Mouse (Mus musculus) erythroid progenitor cell, adult 5-6 weeks (primary cell): ENCODE data around the gene Gtf3c5. TPM values are rescaled to one million over a fixed set of nuclear protein-coding genes. Genes with fewer than 3 reads are reported as not detected.

ENCODE experiments used
- ATAC-seq: replicated peaks from 2 replicates; pipeline ENCODE4 v1.8.0; 2016; ENCODE audit warnings: moderate number of reproducible peaks, mild to moderate bottlenecking, moderate TSS enrichment, inconsistent platforms; ENCODE audit not compliant: poor library complexity, low FRiP score, severe bottlenecking
- total RNA-seq, 2 experiments: library from RNA; stranded (forward) in 1 of 2; stranded (reverse) in 1 of 2; fragments of 150-400 nt in 1 of 2; fragments of 186-747, 209-891 nt in 1 of 2; gene quantifications; 2 replicates each; pipeline versions ENCODE4 v1.2.3 to v1.2.4; 2015 to 2017; ENCODE audit warnings: low replicate concordance in 2 of 2

Gene Gtf3c5
- total RNA-seq, 2 experiments from 2014 or later: 11.0 to 17.2 TPM

DNA sequence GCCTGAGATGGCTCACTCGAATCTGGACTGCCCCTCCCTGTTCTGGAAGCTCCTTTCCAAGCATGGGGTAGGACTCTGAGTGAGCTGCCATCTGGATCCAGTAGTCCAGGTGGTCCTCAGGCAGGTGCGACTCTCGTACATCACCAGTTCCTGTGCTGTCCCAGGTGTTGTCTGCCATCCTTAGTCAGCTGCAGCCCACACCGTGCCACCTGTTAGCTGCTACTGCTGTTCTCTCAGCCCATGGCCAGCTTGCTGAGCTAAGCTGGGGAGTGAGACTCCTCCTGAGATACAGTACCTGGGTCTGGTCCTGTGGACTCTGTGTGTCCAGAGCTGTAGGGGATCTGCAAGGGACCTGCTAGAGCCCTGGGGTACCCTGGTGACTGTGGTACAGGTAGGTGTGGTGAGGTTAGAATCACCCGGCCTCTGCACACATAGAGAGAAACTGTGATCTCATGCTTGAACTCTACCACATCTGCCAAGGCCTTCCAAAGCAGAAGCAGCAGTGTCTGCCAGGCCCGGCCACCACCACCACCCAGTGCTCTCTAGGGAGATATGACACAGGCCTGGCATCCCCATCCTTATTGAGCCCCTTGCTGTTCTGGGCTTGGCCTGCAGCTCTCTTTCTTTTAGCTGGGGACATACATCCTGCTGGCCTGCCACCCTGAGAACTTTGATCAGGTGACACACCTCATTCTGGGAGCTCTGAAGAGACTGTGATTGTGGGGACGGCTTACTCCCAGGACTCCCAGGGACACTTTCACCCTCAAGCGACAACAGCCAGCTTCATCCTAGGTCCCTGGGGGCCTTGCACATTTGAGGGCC, 45.3 kb downstream of the Gtf3c5 start:
- no peak for ATAC-seq

- no peak for ATAC-seq
These were observed 46.0 kb downstream of the Gtf3c5 start for GRCm38 (mm10) chr2:28537634-28537920.

DNA sequence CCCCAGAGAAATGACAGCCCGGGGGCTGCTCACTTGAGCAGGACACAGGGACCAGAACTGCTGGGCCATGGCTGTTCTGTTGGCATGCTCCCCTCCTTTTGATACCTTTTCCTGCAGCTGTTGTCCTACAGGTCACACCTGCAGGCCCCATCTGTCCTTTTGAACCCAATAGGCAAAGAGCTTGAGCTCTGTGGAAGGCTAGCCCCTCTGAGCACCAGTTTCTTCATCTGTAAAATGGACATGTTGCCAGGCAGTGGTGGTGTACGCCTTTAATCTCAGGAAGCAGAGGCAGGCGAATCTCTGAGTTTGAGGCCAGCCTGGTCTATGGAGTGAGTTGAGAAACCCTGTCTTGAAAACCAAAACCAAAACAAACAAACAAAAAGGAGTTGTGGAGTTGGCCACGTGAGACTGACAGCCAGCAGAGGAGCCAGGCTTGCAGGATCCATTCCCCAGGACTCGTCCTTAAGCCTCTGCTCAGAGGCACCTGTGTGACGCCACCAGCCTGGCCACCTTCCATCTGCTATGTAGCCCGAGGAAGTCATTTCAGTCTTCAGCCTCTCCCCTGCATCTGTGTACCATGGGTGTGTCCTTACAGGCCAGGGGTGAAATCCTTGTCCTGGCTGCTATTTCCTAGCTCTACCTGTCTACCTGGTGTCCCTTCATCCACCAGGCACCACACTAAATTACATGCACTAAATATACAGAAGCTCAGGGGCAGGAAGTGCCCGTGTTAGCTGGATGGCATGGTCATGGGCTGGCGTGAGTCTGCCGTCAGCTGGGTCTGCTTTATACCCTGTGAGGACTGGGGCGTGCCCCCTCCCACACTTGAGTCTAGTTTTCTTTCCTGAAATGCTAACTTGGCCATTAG, 46.6 kb downstream of the Gtf3c5 start:
- no peak for ATAC-seq

GRCm38 (mm10) chr2:28536166-28536565, 47.4 kb downstream of the Gtf3c5 start:
- no peak for ATAC-seq

GRCm38 (mm10) chr2:28535650-28536049, 47.9 kb downstream of the Gtf3c5 start:
- no peak for ATAC-seq

DNA sequence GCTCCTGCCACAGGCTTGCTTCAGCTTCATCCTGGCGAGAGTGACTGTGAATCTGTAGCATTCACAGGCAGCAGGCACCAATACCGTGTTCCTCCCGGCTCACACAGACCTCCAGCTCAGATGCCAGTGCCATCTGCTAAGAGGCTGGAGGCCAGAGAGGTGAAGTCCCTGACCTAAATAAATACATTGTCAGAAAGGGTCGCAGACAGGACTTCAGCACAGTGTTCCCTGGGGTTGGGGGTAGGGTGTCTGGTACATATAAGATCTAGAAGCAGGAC, 48.3 kb downstream of the Gtf3c5 start:
- ATAC-seq: no peak

- ATAC-seq: no peak
These were observed 48.9 kb downstream of the Gtf3c5 start for GRCm38 (mm10) chr2:28534436-28535262.

DNA sequence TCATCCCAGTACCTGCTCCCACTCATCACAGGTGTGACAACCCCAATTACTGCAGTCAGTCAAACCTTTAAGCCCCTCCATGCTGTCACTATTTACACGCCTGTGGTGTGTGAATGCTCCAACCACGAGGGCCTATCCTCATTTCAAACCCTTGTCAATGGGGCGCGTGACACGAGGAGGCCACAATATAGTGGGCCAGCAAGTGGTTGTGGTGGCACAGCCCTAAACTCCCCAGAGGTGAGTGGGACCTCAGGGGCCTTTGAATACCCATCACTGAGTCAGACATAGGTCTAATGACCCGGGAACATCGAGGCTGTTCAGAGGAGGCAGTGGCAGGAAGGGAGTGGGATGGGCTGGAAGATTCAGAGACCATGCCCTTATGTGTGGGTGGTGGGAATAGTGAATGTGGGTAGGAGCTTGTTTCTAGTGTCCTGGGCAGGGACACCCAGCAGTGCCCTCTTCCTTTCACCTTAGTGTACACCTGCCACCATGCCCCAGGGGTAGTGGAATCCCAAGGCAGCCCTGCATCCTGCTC, 49.6 kb downstream of the Gtf3c5 start:
- no peak for ATAC-seq

- ATAC-seq: 0 out of 2 replicates have a peak, but pooled peaks have one; percentile 24
These were observed 50.4 kb downstream of the Gtf3c5 start for GRCm38 (mm10) chr2:28532938-28533771.

- no peak for ATAC-seq
These were observed 53.2 kb downstream of the Gtf3c5 start for GRCm38 (mm10) chr2:28530311-28530710.

- ATAC-seq: no peak
These were observed 53.7 kb downstream of the Gtf3c5 start for GRCm38 (mm10) chr2:28529856-28530255.

- no peak for ATAC-seq
These were observed 55.2 kb downstream of the Gtf3c5 start for GRCm38 (mm10) chr2:28528354-28528730.

- ATAC-seq: no peak
These were observed 55.9 kb downstream of the Gtf3c5 start for GRCm38 (mm10) chr2:28527436-28528353.

DNA sequence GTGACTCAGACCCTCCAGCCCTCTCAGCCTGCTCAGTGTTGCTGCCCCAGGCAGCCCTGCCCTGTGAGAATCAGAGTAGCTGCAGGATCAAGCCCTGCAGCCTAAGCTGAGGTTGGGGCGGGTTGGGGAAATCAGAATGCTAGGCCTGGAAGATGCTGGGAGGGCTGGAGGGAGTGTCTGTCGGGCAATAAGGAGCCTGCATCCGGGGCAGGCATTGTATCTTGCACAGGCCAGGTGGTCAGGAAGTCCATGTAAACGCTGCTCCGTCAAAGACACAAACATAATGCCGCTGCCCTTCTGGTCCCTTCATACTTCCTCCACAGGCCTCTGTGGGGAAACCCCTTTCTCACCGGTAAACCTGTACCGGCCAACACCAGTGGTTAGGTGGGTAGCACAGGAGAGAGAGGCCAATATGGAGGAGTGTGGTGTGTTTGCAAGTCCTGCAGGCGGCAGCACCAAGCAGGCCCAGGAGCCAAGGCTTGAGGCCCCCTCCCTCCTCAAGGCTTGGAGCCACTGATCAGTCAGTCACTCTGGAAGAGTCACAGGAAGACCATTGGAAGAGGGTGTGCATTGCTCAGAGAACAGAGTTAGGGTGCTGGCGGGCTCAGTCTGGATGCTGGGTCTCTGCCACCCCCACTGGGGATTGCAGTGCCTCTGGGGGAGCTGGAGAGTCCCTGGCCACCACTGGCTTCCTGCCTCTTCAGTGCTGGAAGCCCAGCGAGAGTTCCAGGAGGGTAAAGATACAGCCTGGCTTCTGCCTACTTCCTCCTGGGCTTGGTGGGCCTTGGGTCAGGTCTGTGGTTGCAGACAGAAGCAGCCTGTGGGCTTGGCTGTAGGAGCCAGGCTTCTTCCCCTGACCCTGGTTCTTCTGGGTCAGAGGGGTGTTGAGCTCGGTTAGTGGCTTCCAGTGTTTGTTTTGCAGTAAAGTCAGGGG, 57.3 kb downstream of the Gtf3c5 start:
- no peak for ATAC-seq

- ATAC-seq: no peak
These were observed 58.2 kb downstream of the Gtf3c5 start for GRCm38 (mm10) chr2:28525219-28525942.

- ATAC-seq: no peak
These were observed 59.1 kb downstream of the Gtf3c5 start for GRCm38 (mm10) chr2:28524406-28524805.

DNA sequence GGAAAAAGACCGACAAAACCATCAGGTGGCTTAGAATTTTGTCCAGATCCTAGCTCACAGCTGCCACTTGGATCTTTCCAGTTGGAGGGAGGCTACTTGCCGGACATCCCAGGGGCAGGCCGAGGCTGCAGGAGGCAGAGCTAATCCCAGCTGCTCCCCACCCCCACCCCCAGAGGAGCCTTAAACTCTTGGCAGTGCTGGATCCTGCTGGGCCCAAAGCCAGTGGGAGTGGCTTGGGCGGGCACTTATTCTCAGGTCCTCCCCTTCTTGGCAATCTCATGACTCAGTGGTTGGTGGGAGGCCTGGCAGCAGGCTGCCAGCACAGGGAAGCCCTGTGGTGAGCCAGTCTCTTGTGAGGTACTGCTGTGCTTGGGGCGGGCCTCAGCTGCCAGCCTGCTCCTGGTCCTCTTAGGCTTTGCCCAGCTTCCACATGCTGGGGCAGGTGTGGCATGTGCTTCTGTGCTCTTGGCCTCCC, 59.9 kb downstream of the Gtf3c5 start:
- no peak for ATAC-seq
